8 mouse cellular contexts compared by ENCODE assay signal in the genomic region with DNA sequence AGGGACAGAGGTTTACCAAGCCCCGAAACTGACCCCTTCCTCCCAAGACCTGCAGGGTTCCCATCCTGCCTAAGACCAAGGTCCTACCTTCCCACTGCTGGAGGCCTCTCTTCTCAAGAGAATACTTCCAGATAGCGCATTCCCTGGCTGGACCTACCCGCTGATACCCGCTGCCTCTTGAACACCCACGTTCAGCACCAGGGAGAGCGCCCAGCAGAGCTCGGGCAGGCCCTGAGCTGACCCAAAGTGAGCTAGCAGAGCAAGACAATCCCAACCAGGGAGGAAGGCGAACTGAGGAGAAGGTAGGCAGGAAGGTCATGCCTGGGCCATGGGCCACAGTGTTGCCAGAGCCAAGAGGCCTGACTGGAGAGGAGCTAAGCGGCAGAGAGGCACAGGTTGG. TPM values are rescaled to one million over a fixed set of nuclear protein-coding genes. Genes with fewer than 3 reads are reported as not detected.
DNase-seq lines count a peak whose midpoint lies in the region; ATAC-seq and TF ChIP-seq lines count a peak whose summit lies in the region.

No protein-coding gene starts in this region.

- no peak for TF ChIP-seq CTCF in intestine, postnatal 0 days (IDR thresholded peaks at IDR 0.05; ENCODE audit: low read depth)

- H3K27ac ChIP-seq in liver, embryonic 12.5 days, result no peak overlapping the region
- H3K27ac ChIP-seq in intestine, postnatal 0 days (ENCODE audit: low read depth, low read length), result no peak overlapping the region

- peaks cover 8% of the 10 kb centered on the region; the same call in 1 of the 2 replicates for H3K9me3 ChIP-seq in liver, embryonic 12.5 days (replicated peaks)
- H3K9me3 ChIP-seq in intestine, postnatal 0 days (ENCODE audit: control insufficient read depth), result no peaks in the 10 kb centered on the region

- H3K27me3 ChIP-seq in liver, embryonic 12.5 days (replicated peaks), result peaks cover 82% of the 10 kb centered on the region
- H3K27me3 ChIP-seq in intestine, postnatal 0 days (replicated peaks; ENCODE audit: control insufficient read depth, insufficient read depth, low read length), result peaks cover 55% of the 10 kb centered on the region

- WGBS in liver, embryonic 12.5 days (ENCODE audit: insufficient replicate concordance), result 6% methylated on average over 9 of the region's 9 CpGs
- 4% methylated on average over 9 of the region's 9 CpGs for WGBS in intestine, postnatal 0 days

- no peaks in the 10 kb centered on the region for H3K36me3 ChIP-seq in liver, embryonic 12.5 days
- H3K36me3 ChIP-seq in intestine, postnatal 0 days (ENCODE audit: control insufficient read depth, insufficient read depth), result no peaks in the 10 kb centered on the region

- peak; percentile 72 for DNase-seq in liver
- peak; percentile 66 for DNase-seq in lung, postnatal 36 days
- DNase-seq in urinary bladder, postnatal 25 days (ENCODE audit: low spot score), result peak; percentile 76
- no peak for DNase-seq in cerebellum, postnatal 36 days
- no peak for DNase-seq in layer of hippocampus, adult 8-10 months (ENCODE audit: low spot score in 2 of 2)

- peaks cover 15% of the 10 kb centered on the region for H3K4me1 ChIP-seq in liver, embryonic 12.5 days
- no peaks in the 10 kb centered on the region for H3K4me1 ChIP-seq in intestine, postnatal 0 days (replicated peaks; ENCODE audit: control insufficient read depth, insufficient read depth, low read length)

- H3K4me3 ChIP-seq in liver, embryonic 12.5 days, result no peak overlapping the region
- no peak overlapping the region for H3K4me3 ChIP-seq in intestine, postnatal 0 days (ENCODE audit: low read depth, low read length)

- no peak for ATAC-seq in liver, embryonic 12.5 days
- peak; percentile 86 for ATAC-seq in common myeloid progenitor, adult 5-6 weeks (replicated peaks; ENCODE audit: low read depth, poor library complexity, severe bottlenecking)
- ATAC-seq in intestine, postnatal 0 days, result 0 out of 2 replicates have a peak, but pooled peaks have one; percentile 17

- H3K4me2 ChIP-seq in liver, embryonic 12.5 days, result no peak overlapping the region
- H3K4me2 ChIP-seq in intestine, postnatal 0 days (replicated peaks; ENCODE audit: low read depth), result no peak overlapping the region

- no peak overlapping the region for H3K9ac ChIP-seq in liver, embryonic 12.5 days
- no peak overlapping the region for H3K9ac ChIP-seq in intestine, postnatal 0 days (ENCODE audit: low read depth, low read length)

RNA-seq across cellular contexts. Expression of gene Cabp7, which starts 3.7 kb away (rescaled TPM):
- polyA plus RNA-seq in liver, embryonic 12.5 days (2016; fragmentation: Nextera tagmentation; extraction: Ambion mirVana), result 0.05 and 0.06 TPM in 2 replicates
- not detected in 2 replicates for total RNA-seq in common myeloid progenitor, adult 5-6 weeks (2017)
- polyA plus RNA-seq in intestine, postnatal 0 days (2015; fragmentation: Nextera tagmentation; extraction: Ambion mirVana), result 0.10 and 0.13 TPM in 2 replicates
- 100 to 1,000 TPM; 253 to 297 (median 281) TPM for total RNA-seq in layer of hippocampus, adult 8-10 months (2022)

RNA-seq across cellular contexts. Expression of gene Zmat5, which starts 45.8 kb away (rescaled TPM):
- polyA plus RNA-seq in liver, embryonic 12.5 days (2016; fragmentation: Nextera tagmentation; extraction: Ambion mirVana), result 33.4 and 33.8 TPM in 2 replicates
- 6.0 and 11.5 TPM in 2 replicates for total RNA-seq in common myeloid progenitor, adult 5-6 weeks (2017)
- 62.6 and 67.9 TPM in 2 replicates for polyA plus RNA-seq in intestine, postnatal 0 days (2015; fragmentation: Nextera tagmentation; extraction: Ambion mirVana)
- 10 to 100 TPM; 30.9 to 38.1 (median 34.9) TPM for total RNA-seq in layer of hippocampus, adult 8-10 months (2022)

RNA-seq across cellular contexts. Expression of gene Uqcr10, which starts 46.1 kb away (rescaled TPM):
- 698 and 713 TPM in 2 replicates for polyA plus RNA-seq in liver, embryonic 12.5 days (2016; fragmentation: Nextera tagmentation; extraction: Ambion mirVana)
- 117 and 123 TPM in 2 replicates for total RNA-seq in common myeloid progenitor, adult 5-6 weeks (2017)
- 1,715 and 1,847 TPM in 2 replicates for polyA plus RNA-seq in intestine, postnatal 0 days (2015; fragmentation: Nextera tagmentation; extraction: Ambion mirVana)
- 100 to 1,000 TPM; 342 to 372 (median 351) TPM for total RNA-seq in layer of hippocampus, adult 8-10 months (2022)

Comparison
In these comparisons a context has a peak if more than half of its experiments do, and no peak if none do; other contexts are left out.
1. DNase-seq: peak in liver (single experiment), lung, postnatal 36 days (single experiment) and urinary bladder, postnatal 25 days (single experiment); none in cerebellum, postnatal 36 days (0 of 2) and layer of hippocampus, adult 8-10 months (0 of 2).
2. RNA of gene Cabp7, which starts 3.7 kb away (total RNA-seq): 253 to 297 TPM in layer of hippocampus, adult 8-10 months; not detected in common myeloid progenitor, adult 5-6 weeks; every median in the first group is over 100 times any median in the second.